Mouse (Mus musculus): Measurements from ENCODE around the gene Luc7l2. TPM values are rescaled to one million over a fixed set of nuclear protein-coding genes. Genes with fewer than 3 reads are reported as not detected.

The Luc7l2 gene
- polyA plus RNA-seq, 1 experiment, result 128 TPM

- peak overlapping the region; percentile 97 for H3K27ac ChIP-seq (ENCODE audit: insufficient read depth, low read depth, low read length)
- TF ChIP-seq CTCF (IDR thresholded peaks at IDR 0.05; ENCODE audit: insufficient read depth, low read depth, low read length) (no peak), POLR2A (IDR thresholded peaks at IDR 0.05; ENCODE audit: insufficient read depth, low read depth, low read length) (no peak)
- 1% methylated on average over 28 of the region's 28 CpGs for WGBS
- peak overlapping the region; percentile 87 for H3K4me3 ChIP-seq (ENCODE audit: insufficient read depth, low read depth, low read length)
- peaks cover 3% of the 10 kb centered on the region; the same call in 1 of the 2 replicates for H3K4me1 ChIP-seq (ENCODE audit: control insufficient read depth, insufficient read depth, low read length)
Measured at GRCm38 (mm10) chr6:38550250-38551061, 678 bp upstream of the Luc7l2 start.

DNA sequence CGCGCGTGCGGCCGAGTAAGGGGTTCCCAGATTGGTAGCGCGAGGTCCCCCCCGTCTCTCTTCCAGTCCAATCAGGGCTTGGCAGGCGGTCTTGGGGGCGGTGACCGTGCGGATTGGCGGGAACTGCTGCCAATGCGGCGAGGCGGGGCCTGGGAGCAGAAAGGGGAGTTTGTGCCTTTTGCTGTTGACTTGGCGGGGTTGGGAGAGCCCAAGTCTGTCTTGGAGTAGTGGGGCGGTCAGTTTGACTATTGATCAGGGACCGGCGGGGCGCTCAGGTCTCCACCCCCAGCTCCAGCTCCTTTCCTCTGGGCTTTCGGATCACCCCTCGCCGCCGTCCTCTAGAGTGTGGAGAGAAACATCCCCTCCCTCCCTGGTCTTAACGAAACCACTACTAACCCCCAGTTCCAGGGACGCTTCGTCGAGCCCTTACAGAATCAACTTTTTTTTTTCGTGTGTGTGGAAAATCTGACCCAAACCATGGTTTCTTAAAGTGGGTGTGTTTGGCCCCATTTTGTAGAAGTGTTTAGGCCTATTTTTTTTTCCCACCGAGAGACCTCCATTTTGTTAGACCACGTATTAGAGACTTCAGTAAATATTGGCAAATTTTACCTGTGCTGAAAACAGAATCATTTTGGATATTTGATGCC, 978 bp downstream of the Luc7l2 start:
- WGBS, result under 1% methylated on average over 32 of the region's 32 CpGs
- no peak for TF ChIP-seq POLR2A (IDR thresholded peaks at IDR 0.05; ENCODE audit: insufficient read depth, low read depth, low read length)
- TF ChIP-seq CTCF (IDR thresholded peaks at IDR 0.05; ENCODE audit: insufficient read depth, low read depth, low read length), result no peak
- H3K27ac ChIP-seq (ENCODE audit: insufficient read depth, low read depth, low read length), result peak overlapping the region; percentile 44; the same call in 1 of the 2 replicates
- peak overlapping the region; percentile 79 for H3K4me3 ChIP-seq (ENCODE audit: insufficient read depth, low read depth, low read length)
- peaks cover 3% of the 10 kb centered on the region; the same call in 1 of the 2 replicates for H3K4me1 ChIP-seq (ENCODE audit: control insufficient read depth, insufficient read depth, low read length)

DNA sequence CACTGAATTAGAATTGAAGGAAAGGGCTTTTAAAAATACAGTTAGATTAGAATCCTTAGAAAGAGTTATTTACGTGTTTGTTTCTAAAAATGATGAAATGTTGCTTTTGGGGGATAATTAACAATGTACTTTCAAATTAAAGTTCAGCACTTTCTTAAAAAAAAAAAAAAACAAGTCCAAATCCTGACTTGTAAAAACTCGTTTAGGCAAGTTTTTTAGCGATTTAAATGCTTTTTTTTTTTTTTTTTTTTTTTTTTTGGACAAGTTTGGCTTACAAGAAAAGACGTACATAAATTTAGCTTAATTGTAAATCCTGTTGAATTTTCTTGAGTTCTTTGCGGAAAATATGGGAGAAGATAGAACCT, 1.5 kb downstream of the Luc7l2 start:
- H3K4me1 ChIP-seq (ENCODE audit: control insufficient read depth, insufficient read depth, low read length), result peaks cover 3% of the 10 kb centered on the region; the same call in 1 of the 2 replicates
- H3K4me3 ChIP-seq (ENCODE audit: insufficient read depth, low read depth, low read length), result no peak overlapping the region
- 10% methylated on average over 5 of the region's 5 CpGs for WGBS
- H3K27ac ChIP-seq (ENCODE audit: insufficient read depth, low read depth, low read length), result no peak overlapping the region
- TF ChIP-seq CTCF (IDR thresholded peaks at IDR 0.05; ENCODE audit: insufficient read depth, low read depth, low read length), result no peak
- no peak for TF ChIP-seq POLR2A (IDR thresholded peaks at IDR 0.05; ENCODE audit: insufficient read depth, low read depth, low read length)

DNA sequence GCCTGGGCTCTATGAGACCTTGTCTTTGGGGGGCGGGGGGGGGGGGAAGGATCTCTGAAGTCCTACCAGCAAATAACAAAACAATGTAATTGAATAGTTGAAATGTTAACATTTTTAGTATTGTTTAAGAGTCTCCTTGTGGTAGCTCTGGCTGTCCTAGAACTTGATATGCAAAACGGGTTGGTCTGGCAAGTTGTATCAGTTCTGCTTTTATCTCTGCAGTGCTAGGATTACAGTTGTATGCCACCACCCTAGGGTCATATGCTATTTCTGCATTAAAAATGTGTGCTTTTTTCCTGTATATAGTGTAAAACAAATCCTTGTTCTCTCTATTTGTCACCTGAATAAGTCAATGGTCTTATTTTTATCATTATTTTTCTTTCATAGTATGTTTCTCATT, 25.0 kb downstream of the Luc7l2 start:
- Histone ChIP-seq H3K27ac (ENCODE audit: insufficient read depth, low read depth, low read length) (no peak overlapping the region), H3K4me1 (ENCODE audit: control insufficient read depth, insufficient read depth, low read length) (no peaks in the 10 kb centered on the region), H3K4me3 (ENCODE audit: insufficient read depth, low read depth, low read length) (no peak overlapping the region)
- WGBS, result 81% methylated on average over 2 of the region's 2 CpGs
- TF ChIP-seq POLR2A (IDR thresholded peaks at IDR 0.05; ENCODE audit: insufficient read depth, low read depth, low read length) (no peak), CTCF (IDR thresholded peaks at IDR 0.05; ENCODE audit: insufficient read depth, low read depth, low read length) (no peak)

DNA sequence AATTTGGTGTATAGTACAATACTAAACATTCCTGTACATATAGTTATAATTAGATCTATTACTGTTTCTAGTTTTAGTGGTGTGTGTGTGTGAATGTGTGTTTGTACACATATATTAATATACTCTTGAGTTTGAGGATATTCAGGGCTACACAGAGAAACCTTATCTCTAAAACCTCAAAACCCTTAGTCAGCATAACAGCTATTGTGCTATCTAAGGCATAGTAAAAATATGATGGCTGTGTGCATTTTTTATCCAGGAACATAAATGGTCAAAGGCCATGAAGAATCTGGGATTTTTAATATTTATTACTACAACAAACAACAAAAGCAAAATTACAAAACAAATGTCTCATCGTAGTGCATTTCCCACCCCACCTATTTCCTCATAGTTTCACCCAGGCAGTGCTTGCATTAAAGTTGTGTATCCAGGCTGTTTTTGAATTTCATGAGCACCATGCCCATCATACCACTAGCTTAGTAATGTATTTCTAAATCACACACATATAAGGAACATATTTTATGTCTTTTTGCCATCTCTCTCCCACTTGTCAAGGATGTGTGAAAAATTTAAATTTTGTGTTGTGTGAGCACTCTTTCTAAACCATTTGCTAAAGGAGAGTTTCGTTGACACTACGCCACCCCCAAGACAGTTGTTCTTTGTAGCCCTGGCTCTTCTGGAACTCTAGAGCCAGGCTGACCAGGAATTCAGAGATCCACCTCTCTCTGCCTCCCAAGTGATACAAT, 29.2 kb downstream of the Luc7l2 start:
- H3K4me1 ChIP-seq (ENCODE audit: control insufficient read depth, insufficient read depth, low read length), result no peaks in the 10 kb centered on the region
- no peak overlapping the region for H3K27ac ChIP-seq (ENCODE audit: insufficient read depth, low read depth, low read length)
- 88% methylated on average over 3 of the region's 3 CpGs for WGBS
- no peak overlapping the region for H3K4me3 ChIP-seq (ENCODE audit: insufficient read depth, low read depth, low read length)
- no peak for TF ChIP-seq POLR2A (IDR thresholded peaks at IDR 0.05; ENCODE audit: insufficient read depth, low read depth, low read length)
- TF ChIP-seq CTCF (IDR thresholded peaks at IDR 0.05; ENCODE audit: insufficient read depth, low read depth, low read length), result no peak

GRCm38 (mm10) chr6:38581711-38582110, 30.6 kb downstream of the Luc7l2 start:
- whole genome bisulfite sequencing, result 80% methylated on average over 3 of the region's 3 CpGs
- Histone ChIP-seq H3K27ac (ENCODE audit: insufficient read depth, low read depth, low read length) (no peak overlapping the region), H3K4me3 (ENCODE audit: insufficient read depth, low read depth, low read length) (no peak overlapping the region), H3K4me1 (ENCODE audit: control insufficient read depth, insufficient read depth, low read length) (no peaks in the 10 kb centered on the region)
- TF ChIP-seq CTCF (IDR thresholded peaks at IDR 0.05; ENCODE audit: insufficient read depth, low read depth, low read length), result no peak
- no peak for TF ChIP-seq POLR2A (IDR thresholded peaks at IDR 0.05; ENCODE audit: insufficient read depth, low read depth, low read length)

DNA sequence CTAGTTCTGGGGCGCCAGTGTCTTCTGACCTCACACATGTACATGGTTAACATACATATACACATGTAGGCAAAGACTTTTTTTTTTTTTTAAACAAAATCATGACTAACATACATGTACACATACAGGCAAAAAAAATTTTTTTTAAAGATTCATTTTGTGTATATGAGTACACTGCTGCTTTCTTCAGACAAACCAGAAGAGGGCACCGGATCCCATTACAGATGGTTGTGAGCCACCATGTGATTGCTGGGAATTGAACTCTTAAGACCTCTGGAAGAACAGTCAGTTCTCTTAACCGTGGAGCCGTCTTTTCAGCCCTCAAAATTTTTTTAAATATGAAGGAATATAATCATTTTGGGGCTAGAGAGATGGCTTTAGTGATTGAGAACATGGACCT, 46.3 kb downstream of the Luc7l2 start:
- TF ChIP-seq POLR2A (IDR thresholded peaks at IDR 0.05; ENCODE audit: insufficient read depth, low read depth, low read length), result no peak
- TF ChIP-seq CTCF (IDR thresholded peaks at IDR 0.05; ENCODE audit: insufficient read depth, low read depth, low read length), result no peak
- no peak overlapping the region for H3K27ac ChIP-seq (ENCODE audit: insufficient read depth, low read depth, low read length)
- no peak overlapping the region for H3K4me3 ChIP-seq (ENCODE audit: insufficient read depth, low read depth, low read length)
- WGBS, result 91% methylated on average over 4 of the region's 4 CpGs
- H3K4me1 ChIP-seq (ENCODE audit: control insufficient read depth, insufficient read depth, low read length), result no peaks in the 10 kb centered on the region

DNA sequence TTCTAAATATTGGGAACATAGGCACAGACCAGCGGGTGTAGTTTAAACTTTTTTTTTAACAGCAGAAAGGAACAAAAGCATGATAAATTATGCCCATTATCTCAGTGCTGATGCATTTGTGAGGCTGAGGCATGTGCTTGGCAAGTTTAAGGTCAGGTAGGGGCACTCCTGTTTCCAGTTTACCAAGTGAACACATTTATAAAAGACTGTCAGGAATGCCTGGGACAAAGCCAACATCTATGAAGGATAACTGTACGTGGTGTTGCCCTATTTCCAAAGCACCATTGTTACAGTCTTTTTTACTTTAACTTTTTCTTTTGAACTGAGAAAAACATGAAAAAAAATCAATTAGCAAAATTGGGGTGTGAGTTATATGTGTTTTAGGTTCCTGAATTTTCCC, 58.8 kb downstream of the Luc7l2 start:
- Histone ChIP-seq H3K4me1 (ENCODE audit: control insufficient read depth, insufficient read depth, low read length) (no peaks in the 10 kb centered on the region), H3K4me3 (ENCODE audit: insufficient read depth, low read depth, low read length) (no peak overlapping the region), H3K27ac (ENCODE audit: insufficient read depth, low read depth, low read length) (no peak overlapping the region)
- TF ChIP-seq POLR2A (IDR thresholded peaks at IDR 0.05; ENCODE audit: insufficient read depth, low read depth, low read length) (no peak), CTCF (IDR thresholded peaks at IDR 0.05; ENCODE audit: insufficient read depth, low read depth, low read length) (no peak)
- WGBS, result 78% methylated on average over 2 of the region's 2 CpGs

- no peak for TF ChIP-seq CTCF (IDR thresholded peaks at IDR 0.05; ENCODE audit: insufficient read depth, low read depth, low read length)
- TF ChIP-seq POLR2A (IDR thresholded peaks at IDR 0.05; ENCODE audit: insufficient read depth, low read depth, low read length), result no peak
- Histone ChIP-seq H3K27ac (ENCODE audit: insufficient read depth, low read depth, low read length) (no peak overlapping the region), H3K4me1 (ENCODE audit: control insufficient read depth, insufficient read depth, low read length) (no peaks in the 10 kb centered on the region), H3K4me3 (ENCODE audit: insufficient read depth, low read depth, low read length) (no peak overlapping the region)
- 58% methylated on average over 1 of the region's 1 CpGs for WGBS
Measured at GRCm38 (mm10) chr6:38622406-38622805, 71.3 kb downstream of the Luc7l2 start.
